Mouse (Mus musculus) olfactory bulb, adult 2 months (tissue): ENCODE measurements around the gene Glb1. TPM values are rescaled to one million over a fixed set of nuclear protein-coding genes. Genes with fewer than 3 reads are reported as not detected.
A peak's percentile ranks its signal among the peaks of the same experiment; 100 is the strongest.

Experiments used
- H3K27ac ChIP-seq: fragments of 200-500 bp; 2 replicates; pipeline ENCODE4 v1.5.1; 2012; ENCODE audit warnings: low read depth, low read length; ENCODE audit not compliant: insufficient read depth
- H3K4me1 ChIP-seq: fragments of 200-500 bp; 2 replicates; pipeline ENCODE4 v1.6.1; 2012; ENCODE audit warnings: low read length; ENCODE audit not compliant: control insufficient read depth, insufficient read depth
- H3K4me3 ChIP-seq: fragments of 200-500 bp; 2 replicates; pipeline ENCODE4 v1.5.1; 2012; ENCODE audit warnings: mild to moderate bottlenecking, low read depth, low read length, moderate library complexity; ENCODE audit not compliant: insufficient read depth
- CTCF ChIP-seq: fragments of 200-500 bp; IDR thresholded peaks from 2 replicates; pipeline ENCODE4 v1.5.1; 2012; ENCODE audit warnings: low read depth, mild to moderate bottlenecking, low read length, moderate library complexity; ENCODE audit not compliant: insufficient read depth
- POLR2A ChIP-seq: fragments of 200-500 bp; IDR thresholded peaks from 2 replicates; pipeline ENCODE4 v1.6.1; 2012; ENCODE audit warnings: mild to moderate bottlenecking, low read depth, low read length, moderate library complexity; ENCODE audit not compliant: insufficient read depth
- WGBS: fragments of 180-500 bp; shearing (Covaris S2); methylation state at CpG from one replicate; pipeline ENCODE4 v1.1.7; 2018; 5-methylcytosine and 5-hydroxymethylcytosine counted together
- polyA plus RNA-seq: library from polyadenylated mRNA; stranded (reverse); fragments of >200 nt; gene quantifications from 2 replicates; pipeline ENCODE4 v1.2.4, GENCODE M21; 2012; ENCODE audit warnings: low replicate concordance; ENCODE audit not compliant: missing spikeins, insufficient read depth, insufficient read length

The Glb1 gene
- polyA plus RNA-seq, 1 experiment: not detected

- WGBS: 86% methylated on average over 7 of the region's 7 CpGs
These were observed 71.0 kb downstream of the Glb1 start for GRCm38 (mm10) chr9:114471892-114472291.

GRCm38 (mm10) chr9:114477019-114477418 lies 76.1 kb downstream of the Glb1 start:
- WGBS: 93% methylated on average over 9 of the region's 9 CpGs
- H3K27ac ChIP-seq: no peak overlapping the region
- H3K4me3 ChIP-seq: no peak overlapping the region
- TF ChIP-seq CTCF (no peak), POLR2A (no peak)
- H3K4me1 ChIP-seq: no peaks in the 10 kb centered on the region

More at GRCm38 (mm10) chr9:114471892-114472291, 71.0 kb downstream of the Glb1 start:
- Histone ChIP-seq H3K27ac (no peak overlapping the region), H3K4me1 (no peaks in the 10 kb centered on the region), H3K4me3 (no peak overlapping the region)
- TF ChIP-seq CTCF (no peak), POLR2A (no peak)

GRCm38 (mm10) chr9:114480940-114481339 lies 80.1 kb downstream of the Glb1 start:
- Histone ChIP-seq H3K4me1 (no peaks in the 10 kb centered on the region), H3K4me3 (no peak overlapping the region), H3K27ac (no peak overlapping the region)
- TF ChIP-seq POLR2A (no peak), CTCF (no peak)
- WGBS: 90% methylated on average over 3 of the region's 3 CpGs

- WGBS: 83% methylated on average over 5 of the region's 5 CpGs
- H3K4me1 ChIP-seq: no peaks in the 10 kb centered on the region
- no peak for TF ChIP-seq CTCF
- TF ChIP-seq POLR2A: no peak
- no peak overlapping the region for H3K4me3 ChIP-seq
- H3K27ac ChIP-seq: no peak overlapping the region
These were observed 83.9 kb downstream of the Glb1 start for GRCm38 (mm10) chr9:114484771-114485170.

- no peak overlapping the region for H3K4me3 ChIP-seq
- H3K27ac ChIP-seq: no peak overlapping the region
- 88% methylated on average over 4 of the region's 4 CpGs for WGBS
- no peak for TF ChIP-seq POLR2A
- no peak for TF ChIP-seq CTCF
- H3K4me1 ChIP-seq: no peaks in the 10 kb centered on the region
These were observed 85.9 kb downstream of the Glb1 start for GRCm38 (mm10) chr9:114486808-114487207.

- H3K4me1 ChIP-seq: no peaks in the 10 kb centered on the region
- TF ChIP-seq CTCF (no peak), POLR2A (no peak)
- 89% methylated on average over 23 of the region's 23 CpGs for WGBS
These were observed 86.8 kb downstream of the Glb1 start for GRCm38 (mm10) chr9:114487481-114488258.

GRCm38 (mm10) chr9:114496469-114496868 lies 95.6 kb downstream of the Glb1 start:
- no peaks in the 10 kb centered on the region for H3K4me1 ChIP-seq
- WGBS: 83% methylated on average over 7 of the region's 7 CpGs
- TF ChIP-seq POLR2A: no peak
- no peak for TF ChIP-seq CTCF
- no peak overlapping the region for H3K27ac ChIP-seq
- H3K4me3 ChIP-seq: no peak overlapping the region

More at GRCm38 (mm10) chr9:114487481-114488258, 86.8 kb downstream of the Glb1 start:
- no peak overlapping the region for H3K27ac ChIP-seq
- H3K4me3 ChIP-seq: no peak overlapping the region

GRCm38 (mm10) chr9:114498218-114498617 lies 97.3 kb downstream of the Glb1 start:
- Histone ChIP-seq H3K4me3 (no peak overlapping the region), H3K27ac (no peak overlapping the region), H3K4me1 (no peaks in the 10 kb centered on the region)
- no peak for TF ChIP-seq POLR2A
- peak; percentile 71 for TF ChIP-seq CTCF
- 14% methylated on average over 11 of the region's 11 CpGs for WGBS

- no peak for TF ChIP-seq POLR2A
- no peak for TF ChIP-seq CTCF
- Histone ChIP-seq H3K4me1 (no peaks in the 10 kb centered on the region), H3K27ac (no peak overlapping the region), H3K4me3 (no peak overlapping the region)
- 27% methylated on average over 15 of the region's 15 CpGs for WGBS
These were observed 99.1 kb downstream of the Glb1 start for GRCm38 (mm10) chr9:114499783-114500515.

- 96% methylated on average over 7 of the region's 7 CpGs for WGBS
- no peak overlapping the region for H3K4me3 ChIP-seq
- H3K27ac ChIP-seq: no peak overlapping the region
- no peak for TF ChIP-seq POLR2A
- TF ChIP-seq CTCF: no peak
- no peaks in the 10 kb centered on the region for H3K4me1 ChIP-seq
These were observed 100.2 kb downstream of the Glb1 start for GRCm38 (mm10) chr9:114501111-114501510.
